Comparison of ENCODE assay signal across 11 mouse cellular contexts in the genomic region with DNA sequence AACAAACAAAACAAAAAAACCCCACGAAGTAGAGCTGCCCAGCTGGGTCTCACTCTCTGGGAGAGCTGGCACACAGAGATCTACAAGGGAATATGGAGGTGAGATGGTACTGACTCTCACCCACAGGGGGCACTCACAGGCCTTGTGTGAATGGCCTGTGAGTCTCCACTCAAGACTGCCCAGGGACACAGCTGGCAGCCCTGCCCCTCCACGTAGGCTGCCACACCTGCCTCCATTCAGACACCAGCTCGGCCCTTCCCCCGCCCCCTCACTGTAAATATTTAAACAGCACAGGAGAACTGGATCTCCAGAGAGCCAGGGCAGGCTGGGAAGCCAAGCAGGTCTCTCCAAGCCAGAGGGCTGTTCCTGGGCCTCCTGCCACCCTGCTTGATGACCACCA. TPM values are rescaled to one million over a fixed set of nuclear protein-coding genes. Genes with fewer than 3 reads are reported as not detected.
A peak's percentile ranks its signal among the peaks of the same experiment; 100 is the strongest.
DNase-seq lines count a peak whose midpoint lies in the region; ATAC-seq and TF ChIP-seq lines count a peak whose summit lies in the region.
"Had no signal": no experiment of that assay in that cellular context is flagged by ENCODE, and none has a peak within 500 bp of the region (broad histone marks: within the 10 kb centered on the region; RNA-seq: fewer than 3 reads in every experiment).

No protein-coding gene starts in this region.

- peaks cover 7% of the 10 kb centered on the region for H3K4me1 ChIP-seq in kidney, embryonic 16.5 days (ENCODE audit: insufficient read depth, low read length)

- peak; percentile 67 for TF ChIP-seq CTCF in layer of hippocampus, adult 2 months (conservative IDR thresholded peaks at IDR 0.05)

- DNase-seq in layer of hippocampus, adult 2 months (ENCODE audit: low spot score in 2 of 2): no peak
- no peak for DNase-seq in layer of hippocampus, adult 8-10 months (ENCODE audit: low spot score in 2 of 2)
- DNase-seq in cerebellum, adult 9-11 months: peak; percentile 70
- DNase-seq in lung, postnatal 36 days: peak; percentile 92
- no peak for DNase-seq in heart, adult 9 months (ENCODE audit: low spot score in 2 of 2)
- no peak for DNase-seq in gastrocnemius, adult 8-10 months (ENCODE audit: low spot score in 2 of 2)
- DNase-seq in layer of hippocampus, postnatal 25 days (ENCODE audit: extremely low spot score in 1 of 2, low spot score in 1 of 2): no peak

- H3K27me3 ChIP-seq in kidney, embryonic 16.5 days (ENCODE audit: insufficient read depth, low read length): no peaks in the 10 kb centered on the region

- no peaks in the 10 kb centered on the region for H3K36me3 ChIP-seq in kidney, embryonic 16.5 days (ENCODE audit: insufficient read depth, low read length)
- H3K36me3 ChIP-seq: embryonic facial prominence, embryonic 15.5 days had no signal

- no peak overlapping the region for H3K4me3 ChIP-seq in layer of hippocampus, adult 2 months
- H3K4me3 ChIP-seq in kidney, embryonic 16.5 days (ENCODE audit: low read length): no peak overlapping the region
- H3K4me3 ChIP-seq: embryonic facial prominence, embryonic 15.5 days had no signal

- H3K4me2 ChIP-seq in kidney, embryonic 16.5 days (replicated peaks; ENCODE audit: low read depth, low read length): no peak overlapping the region
- H3K4me2 ChIP-seq: embryonic facial prominence, embryonic 15.5 days had no signal

- H3K9me3 ChIP-seq in kidney, embryonic 16.5 days (ENCODE audit: low read length): no peaks in the 10 kb centered on the region
- H3K9me3 ChIP-seq: embryonic facial prominence, embryonic 15.5 days had no signal

- no peak overlapping the region for H3K9ac ChIP-seq in kidney, embryonic 16.5 days (replicated peaks; ENCODE audit: low read length)
- H3K9ac ChIP-seq: embryonic facial prominence, embryonic 15.5 days had no signal

- peak; percentile 83 for ATAC-seq in kidney, embryonic 16.5 days (ENCODE audit: low FRiP score, low TSS enrichment)
- ATAC-seq: Patski had no signal

- 46% methylated on average over 4 of the region's 4 CpGs for WGBS in kidney, embryonic 16.5 days

- H3K27ac ChIP-seq in layer of hippocampus, adult 2 months: no peak overlapping the region
- H3K27ac ChIP-seq in kidney, embryonic 16.5 days (ENCODE audit: low read length): 0 out of 2 replicates have a peak overlapping the region, but pooled peaks have one; percentile 43
- H3K27ac ChIP-seq: embryonic facial prominence, embryonic 15.5 days had no signal

RNA-seq across cellular contexts. Expression of a gene that starts 14.8 kb away (rescaled TPM):
- 10 to 100 TPM; 80.3 to 85.4 TPM for total RNA-seq in layer of hippocampus, adult 2 months (2021)
- 100 to 1,000 TPM in 1 of 4 experiments, 10 to 100 TPM in 3; 77.8 to 102 (median 87.4) TPM for total RNA-seq in layer of hippocampus, adult 8-10 months (2022)
- polyA plus RNA-seq in kidney, embryonic 16.5 days (2015; fragmentation: Nextera tagmentation; extraction: Ambion mirVana): 6.1 and 8.1 TPM in 2 replicates
- under 1 TPM; 0.29 to 0.58 (median 0.42) TPM for total RNA-seq in gastrocnemius, adult 8-10 months (2022)
- total RNA-seq in layer of hippocampus, postnatal 25 days (2021): 10 to 100 TPM; 71.0 to 83.1 TPM
- total RNA-seq: neutrophil, adult 5-6 weeks had no signal

Comparison
In these comparisons a context has a peak if more than half of its experiments do, and no peak if none do; other contexts are left out.
1. DNase-seq: peak in cerebellum, adult 9-11 months (single experiment) and lung, postnatal 36 days (single experiment); none in layer of hippocampus, adult 2 months (0 of 2), layer of hippocampus, adult 8-10 months (0 of 2), heart, adult 9 months (0 of 2), gastrocnemius, adult 8-10 months (0 of 2) and layer of hippocampus, postnatal 25 days (0 of 2).
2. RNA of a gene that starts 14.8 kb away (total RNA-seq): 77.8 to 102 TPM in layer of hippocampus, adult 8-10 months, 80.3 to 85.4 TPM in layer of hippocampus, adult 2 months and 71.0 to 83.1 TPM in layer of hippocampus, postnatal 25 days; 0.29 to 0.58 TPM in gastrocnemius, adult 8-10 months; every median in the first group is over 10 times any median in the second.